Comparison of ENCODE assay signal across 10 mouse cellular contexts in genomic region chr8:61288676-61289075, GRCm38 (mm10).
DNase-seq lines count a peak whose midpoint lies in the region; ATAC-seq and TF ChIP-seq lines count a peak whose summit lies in the region.
"Had no signal": no experiment of that assay in that cellular context is flagged by ENCODE, and none has a peak within 500 bp of the region (broad histone marks: within the 10 kb centered on the region; RNA-seq: fewer than 3 reads in every experiment).

No protein-coding gene starts in this region.

- no peaks in the 10 kb centered on the region for H3K36me3 ChIP-seq in liver, embryonic 11.5 days (ENCODE audit: control insufficient read depth, insufficient read depth, low read length)

- no peak for TF ChIP-seq CTCF in left cerebral cortex, adult 2 months (IDR thresholded peaks at IDR 0.05)

- ATAC-seq in activated CD4-positive, CD25-positive, alpha-beta regulatory T cell, adult 4 months = peak; percentile 78
- ATAC-seq in inflammation-experienced regulatory T-cells, adult 6 months = peak; percentile 83
- no peak for ATAC-seq in erythroblast, adult 5-6 weeks (replicated peaks; ENCODE audit: low FRiP score, poor library complexity, severe bottlenecking)
- no peak for ATAC-seq in liver, embryonic 11.5 days (replicated peaks; ENCODE audit: low FRiP score)

- H3K4me1 ChIP-seq in liver, embryonic 11.5 days (replicated peaks; ENCODE audit: control insufficient read depth, insufficient read depth, low read length) = peaks cover 7% of the 10 kb centered on the region

- no peak overlapping the region for H3K4me3 ChIP-seq in left cerebral cortex, adult 2 months
- no peak overlapping the region for H3K4me3 ChIP-seq in liver, embryonic 11.5 days (ENCODE audit: low read depth, low read length)

- peak; percentile 91 for DNase-seq in heart, adult 11 months
- no peak for DNase-seq in heart, postnatal 36 days
- DNase-seq in left cerebral cortex, adult 2 months (ENCODE audit: extremely low spot score in 1 of 2, low spot score in 2 of 2) = no peak
- DNase-seq in left cerebral cortex, adult 9 months (ENCODE audit: low spot score in 2 of 2) = no peak
- DNase-seq in liver, embryonic 11.5 days (ENCODE audit: low spot score) = no peak
- DNase-seq: cerebellum, adult 18-20 months; right cerebral cortex, postnatal 4 days had no signal

- H3K9me3 ChIP-seq in liver, embryonic 11.5 days (ENCODE audit: control insufficient read depth, low read length) = no peaks in the 10 kb centered on the region

- H3K4me2 ChIP-seq in liver, embryonic 11.5 days = no peak overlapping the region

- no peaks in the 10 kb centered on the region for H3K27me3 ChIP-seq in liver, embryonic 11.5 days (replicated peaks; ENCODE audit: control insufficient read depth, insufficient read depth, low read length)

- H3K27ac ChIP-seq in left cerebral cortex, adult 2 months = peak overlapping the region; percentile 25; the same call in 1 of the 2 replicates
- no peak overlapping the region for H3K27ac ChIP-seq in liver, embryonic 11.5 days (ENCODE audit: low read depth, low read length)

- WGBS in liver, embryonic 11.5 days = 61% methylated on average over 7 of the region's 7 CpGs

- intact Hi-C loops in heart, postnatal 36 days (cut with DNase I) = no loop called here
- intact Hi-C loops in left cerebral cortex, adult 2 months (cut with DNase I) = no loop called here

- H3K9ac ChIP-seq in liver, embryonic 11.5 days (ENCODE audit: low read depth, low read length) = no peak overlapping the region

Comparison
In these comparisons a context has a peak if more than half of its experiments do, and no peak if none do; other contexts are left out.
1. ATAC-seq: peak in activated CD4-positive, CD25-positive, alpha-beta regulatory T cell, adult 4 months (single experiment) and inflammation-experienced regulatory T-cells, adult 6 months (single experiment); none in erythroblast, adult 5-6 weeks (single experiment) and liver, embryonic 11.5 days (single experiment).